Mouse (Mus musculus): ENCODE results near the gene Cercam. TPM values are rescaled to one million over a fixed set of nuclear protein-coding genes. Genes with fewer than 3 reads are reported as not detected.
"Not testable (repeated sequence)": the region's sequence is repeated elsewhere in the genome, so short reads cannot be mapped to it uniquely, and the experiment has no call there.

Gene Cercam
- polyA plus RNA-seq, 1 experiment from 2014 or later: 20.1 TPM

- H3K27ac ChIP-seq (ENCODE audit: low read length): peak overlapping the region; percentile 71
- ATAC-seq (ENCODE audit: low FRiP score, low TSS enrichment): peak; percentile 43
- peaks cover 12% of the 10 kb centered on the region; the same call in 1 of the 2 replicates for H3K4me1 ChIP-seq (ENCODE audit: insufficient read depth, low read length)
- H3K4me2 ChIP-seq (replicated peaks; ENCODE audit: low read depth, low read length): peak overlapping the region; percentile 93
- H3K9ac ChIP-seq (replicated peaks; ENCODE audit: low read length): peak overlapping the region; percentile 66
- 5% methylated on average over 17 of the region's 17 CpGs for WGBS
- H3K9me3 ChIP-seq (ENCODE audit: low read length): no peaks in the 10 kb centered on the region
- H3K36me3 ChIP-seq (ENCODE audit: insufficient read depth, low read length): no peaks in the 10 kb centered on the region
- H3K27me3 ChIP-seq (ENCODE audit: insufficient read depth, low read length): no peaks in the 10 kb centered on the region
- peak overlapping the region; percentile 51 for H3K4me3 ChIP-seq (ENCODE audit: low read length)
Measured at GRCm38 (mm10) chr2:29869646-29870451, 885 bp downstream of the Cercam start.

GRCm38 (mm10) chr2:29872581-29873295 is 3.8 kb downstream of the Cercam start:
- Histone ChIP-seq H3K4me2 (replicated peaks; ENCODE audit: low read depth, low read length) (no peak overlapping the region), H3K9me3 (ENCODE audit: low read length) (no peaks in the 10 kb centered on the region), H3K4me1 (ENCODE audit: insufficient read depth, low read length) (peaks cover 12% of the 10 kb centered on the region; the same call in 1 of the 2 replicates), H3K27me3 (ENCODE audit: insufficient read depth, low read length) (no peaks in the 10 kb centered on the region), H3K4me3 (ENCODE audit: low read length) (no peak overlapping the region), H3K36me3 (ENCODE audit: insufficient read depth, low read length) (no peaks in the 10 kb centered on the region), H3K27ac (ENCODE audit: low read length) (no peak overlapping the region), H3K9ac (replicated peaks; ENCODE audit: low read length) (no peak overlapping the region)
- ATAC-seq (ENCODE audit: low FRiP score, low TSS enrichment): no peak
- WGBS: 92% methylated on average over 10 of the region's 10 CpGs

GRCm38 (mm10) chr2:29873801-29874200 is 4.8 kb downstream of the Cercam start:
- no peak for ATAC-seq (ENCODE audit: low FRiP score, low TSS enrichment)
- H3K4me2 ChIP-seq (replicated peaks; ENCODE audit: low read depth, low read length): no peak overlapping the region
- H3K27me3 ChIP-seq (ENCODE audit: insufficient read depth, low read length): no peaks in the 10 kb centered on the region
- no peak overlapping the region for H3K4me3 ChIP-seq (ENCODE audit: low read length)
- H3K4me1 ChIP-seq (ENCODE audit: insufficient read depth, low read length): peaks cover 12% of the 10 kb centered on the region; the same call in 1 of the 2 replicates
- no peaks in the 10 kb centered on the region for H3K9me3 ChIP-seq (ENCODE audit: low read length)
- no peaks in the 10 kb centered on the region for H3K36me3 ChIP-seq (ENCODE audit: insufficient read depth, low read length)
- WGBS: 90% methylated on average over 4 of the region's 4 CpGs
- no peak overlapping the region for H3K27ac ChIP-seq (ENCODE audit: low read length)
- no peak overlapping the region for H3K9ac ChIP-seq (replicated peaks; ENCODE audit: low read length)

GRCm38 (mm10) chr2:29878061-29878460 is 9.1 kb downstream of the Cercam start:
- H3K36me3 ChIP-seq (ENCODE audit: insufficient read depth, low read length): peaks cover 6% of the 10 kb centered on the region; the same call in 1 of the 2 replicates
- WGBS: 69% methylated on average over 4 of the region's 4 CpGs

GRCm38 (mm10) chr2:29879191-29879590 is 10.2 kb downstream of the Cercam start:
- H3K4me1 ChIP-seq (ENCODE audit: insufficient read depth, low read length): no peaks in the 10 kb centered on the region
- H3K9ac ChIP-seq (replicated peaks; ENCODE audit: low read length): no peak overlapping the region
- H3K4me2 ChIP-seq (replicated peaks; ENCODE audit: low read depth, low read length): no peak overlapping the region
- 70% methylated on average over 8 of the region's 8 CpGs for whole genome bisulfite sequencing
- no peaks in the 10 kb centered on the region for H3K27me3 ChIP-seq (ENCODE audit: insufficient read depth, low read length)
- ATAC-seq (ENCODE audit: low FRiP score, low TSS enrichment): no peak
- H3K4me3 ChIP-seq (ENCODE audit: low read length): no peak overlapping the region
- H3K36me3 ChIP-seq (ENCODE audit: insufficient read depth, low read length): peaks cover 6% of the 10 kb centered on the region; the same call in 1 of the 2 replicates
- H3K9me3 ChIP-seq (ENCODE audit: low read length): 0 out of 2 replicates have a peak, but pooled peaks cover 4% of the 10 kb centered on the region
- H3K27ac ChIP-seq (ENCODE audit: low read length): no peak overlapping the region

More at GRCm38 (mm10) chr2:29878061-29878460, 9.1 kb downstream of the Cercam start:
- H3K27me3 ChIP-seq (ENCODE audit: insufficient read depth, low read length): no peaks in the 10 kb centered on the region
- no peak for ATAC-seq (ENCODE audit: low FRiP score, low TSS enrichment)
- no peak overlapping the region for H3K4me2 ChIP-seq (replicated peaks; ENCODE audit: low read depth, low read length)
- H3K9ac ChIP-seq (replicated peaks; ENCODE audit: low read length): no peak overlapping the region
- no peak overlapping the region for H3K27ac ChIP-seq (ENCODE audit: low read length)
- H3K4me1 ChIP-seq (ENCODE audit: insufficient read depth, low read length): no peaks in the 10 kb centered on the region
- H3K9me3 ChIP-seq (ENCODE audit: low read length): 0 out of 2 replicates have a peak, but pooled peaks cover 4% of the 10 kb centered on the region
- H3K4me3 ChIP-seq (ENCODE audit: low read length): no peak overlapping the region

- peaks cover 6% of the 10 kb centered on the region; the same call in 1 of the 2 replicates for H3K36me3 ChIP-seq (ENCODE audit: insufficient read depth, low read length)
- 0 out of 2 replicates have a peak, but pooled peaks cover 4% of the 10 kb centered on the region for H3K9me3 ChIP-seq (ENCODE audit: low read length)
- ATAC-seq (ENCODE audit: low FRiP score, low TSS enrichment): no peak
- H3K4me3 ChIP-seq (ENCODE audit: low read length): no peak overlapping the region
- no peaks in the 10 kb centered on the region for H3K4me1 ChIP-seq (ENCODE audit: insufficient read depth, low read length)
- WGBS: 66% methylated on average over 17 of the region's 17 CpGs
- H3K27me3 ChIP-seq (ENCODE audit: insufficient read depth, low read length): no peaks in the 10 kb centered on the region
- no peak overlapping the region for H3K4me2 ChIP-seq (replicated peaks; ENCODE audit: low read depth, low read length)
- no peak overlapping the region for H3K9ac ChIP-seq (replicated peaks; ENCODE audit: low read length)
- no peak overlapping the region for H3K27ac ChIP-seq (ENCODE audit: low read length)
Measured at GRCm38 (mm10) chr2:29879964-29880830, 11.2 kb downstream of the Cercam start.

- 85% methylated on average over 9 of the region's 9 CpGs for WGBS
- H3K27ac ChIP-seq (ENCODE audit: low read length); H3K27me3 ChIP-seq (ENCODE audit: insufficient read depth, low read length); ATAC-seq (ENCODE audit: low FRiP score, low TSS enrichment); H3K36me3 ChIP-seq (ENCODE audit: insufficient read depth, low read length); H3K4me3 ChIP-seq (ENCODE audit: low read length); H3K9me3 ChIP-seq (ENCODE audit: low read length); H3K4me2 ChIP-seq (replicated peaks; ENCODE audit: low read depth, low read length); H3K9ac ChIP-seq (replicated peaks; ENCODE audit: low read length): not testable (repeated sequence)
- H3K4me1 ChIP-seq (ENCODE audit: insufficient read depth, low read length): peaks cover 14% of the 10 kb centered on the region
Measured at GRCm38 (mm10) chr2:29886659-29887292, 17.8 kb downstream of the Cercam start.

- peak within 1 kb of the TSS; percentile 100 for H3K4me3 ChIP-seq (ENCODE audit: low read length)
- peak; percentile 90 for ATAC-seq (ENCODE audit: low FRiP score, low TSS enrichment)
- peak within 1 kb of the TSS; percentile 94 for H3K9ac ChIP-seq (replicated peaks; ENCODE audit: low read length)
- H3K27ac ChIP-seq (ENCODE audit: low read length): peak within 1 kb of the TSS; percentile 94
- H3K4me1 ChIP-seq (ENCODE audit: insufficient read depth, low read length): peaks cover 14% of the 10 kb centered on the region
- WGBS: under 1% methylated on average over 56 of the region's 70 CpGs
- H3K36me3 ChIP-seq (ENCODE audit: insufficient read depth, low read length): peaks cover 20% of the 10 kb centered on the region
- H3K4me2 ChIP-seq (replicated peaks; ENCODE audit: low read depth, low read length): peak within 1 kb of the TSS; percentile 93
- H3K9me3 ChIP-seq (ENCODE audit: low read length): no peaks in the 10 kb centered on the region
- no peaks in the 10 kb centered on the region for H3K27me3 ChIP-seq (ENCODE audit: insufficient read depth, low read length)
Measured at GRCm38 (mm10) chr2:29889066-29889944, 20.3 kb downstream of the Cercam start, which contains the start of gene Odf2. Gene Odf2, plus strand, starts transcription at chr2:29889221.

Data from kidney, embryonic 16.5 days (tissue).